Comparison of ENCODE assay signal across 8 mouse cellular contexts in genomic region chr15:79038853-79039252, GRCm38 (mm10). TPM values are rescaled to one million over a fixed set of nuclear protein-coding genes. Genes with fewer than 3 reads are reported as not detected.
DNase-seq lines count a peak whose midpoint lies in the region; ATAC-seq lines count a peak whose summit lies in the region.

No protein-coding gene starts in this region.

- no peak overlapping the region for H3K27ac ChIP-seq in forebrain, embryonic 15.5 days (replicated peaks)
- no peak overlapping the region for H3K27ac ChIP-seq in limb, embryonic 11.5 days (replicated peaks; ENCODE audit: low read depth, low read length)
- no peak overlapping the region for H3K27ac ChIP-seq in midbrain, embryonic 14.5 days (replicated peaks; ENCODE audit: low read depth, low read length)
- H3K27ac ChIP-seq in stomach, embryonic 14.5 days (ENCODE audit: low read length): no peak overlapping the region

- 20% methylated on average over 7 of the region's 7 CpGs for WGBS in forebrain, embryonic 15.5 days
- 17% methylated on average over 7 of the region's 7 CpGs for WGBS in limb, embryonic 11.5 days
- WGBS in midbrain, embryonic 14.5 days: 22% methylated on average over 7 of the region's 7 CpGs
- WGBS in stomach, embryonic 14.5 days: 22% methylated on average over 7 of the region's 7 CpGs

- no peak overlapping the region for H3K9ac ChIP-seq in forebrain, embryonic 15.5 days (replicated peaks)
- peak overlapping the region; percentile 7; the same call in 1 of the 2 replicates for H3K9ac ChIP-seq in limb, embryonic 11.5 days (ENCODE audit: low read length)
- H3K9ac ChIP-seq in midbrain, embryonic 14.5 days (replicated peaks; ENCODE audit: low read length): no peak overlapping the region
- H3K9ac ChIP-seq in stomach, embryonic 14.5 days (replicated peaks; ENCODE audit: low read depth, low read length): no peak overlapping the region

- H3K27me3 ChIP-seq in forebrain, embryonic 15.5 days: peaks cover 38% of the 10 kb centered on the region
- peaks cover 29% of the 10 kb centered on the region for H3K27me3 ChIP-seq in limb, embryonic 11.5 days (ENCODE audit: control insufficient read depth, insufficient read depth, low read length)
- H3K27me3 ChIP-seq in midbrain, embryonic 14.5 days (ENCODE audit: control insufficient read depth, insufficient read depth, low read length): peaks cover 30% of the 10 kb centered on the region
- peaks cover 12% of the 10 kb centered on the region for H3K27me3 ChIP-seq in stomach, embryonic 14.5 days (ENCODE audit: control insufficient read depth, insufficient read depth, low read length)

- no peak overlapping the region for H3K4me2 ChIP-seq in forebrain, embryonic 15.5 days (replicated peaks)
- no peak overlapping the region for H3K4me2 ChIP-seq in limb, embryonic 11.5 days (ENCODE audit: low read depth, severe bottlenecking)
- H3K4me2 ChIP-seq in midbrain, embryonic 14.5 days (ENCODE audit: low read length): no peak overlapping the region
- no peak overlapping the region for H3K4me2 ChIP-seq in stomach, embryonic 14.5 days (replicated peaks; ENCODE audit: low read depth, low read length)

- peak; percentile 73 to 76 for DNase-seq in heart, adult 18-20 months
- no peak for DNase-seq in heart, adult 8-10 months (ENCODE audit: low spot score)
- DNase-seq in c-Kit-negative CD71-positive TER-119-positive erythroid progenitor cells, embryonic 14.5 days (ENCODE audit: low read depth, low spot score): peak; percentile 54
- DNase-seq in limb, embryonic 11.5 days (ENCODE audit: low spot score): peak; percentile 78
- DNase-seq in midbrain, embryonic 14.5 days: peak; percentile 67

- peaks cover 20% of the 10 kb centered on the region for H3K4me1 ChIP-seq in forebrain, embryonic 15.5 days
- peaks cover 13% of the 10 kb centered on the region for H3K4me1 ChIP-seq in limb, embryonic 11.5 days (ENCODE audit: control insufficient read depth, insufficient read depth, low read length)
- no peaks in the 10 kb centered on the region; the same call in none of the 2 replicates for H3K4me1 ChIP-seq in midbrain, embryonic 14.5 days (ENCODE audit: control insufficient read depth, insufficient read depth, low read length)
- H3K4me1 ChIP-seq in stomach, embryonic 14.5 days (ENCODE audit: control insufficient read depth, insufficient read depth, low read length): peaks cover 20% of the 10 kb centered on the region; the same call in 1 of the 2 replicates

- no peak overlapping the region for H3K4me3 ChIP-seq in forebrain, embryonic 15.5 days
- no peak overlapping the region for H3K4me3 ChIP-seq in limb, embryonic 11.5 days (ENCODE audit: low read depth, low read length)
- H3K4me3 ChIP-seq in midbrain, embryonic 14.5 days (replicated peaks; ENCODE audit: low read depth, low read length): no peak overlapping the region
- H3K4me3 ChIP-seq in stomach, embryonic 14.5 days (ENCODE audit: low read depth, low read length): no peak overlapping the region

- H3K9me3 ChIP-seq in forebrain, embryonic 15.5 days: no peaks in the 10 kb centered on the region
- H3K9me3 ChIP-seq in limb, embryonic 11.5 days (ENCODE audit: control insufficient read depth, low read length): peaks cover 2% of the 10 kb centered on the region; the same call in 1 of the 2 replicates
- H3K9me3 ChIP-seq in midbrain, embryonic 14.5 days (ENCODE audit: control insufficient read depth, low read length): no peaks in the 10 kb centered on the region
- no peaks in the 10 kb centered on the region for H3K9me3 ChIP-seq in stomach, embryonic 14.5 days (ENCODE audit: control insufficient read depth, low read depth, low read length)

- ATAC-seq in forebrain, embryonic 15.5 days (replicated peaks): peak; percentile 47
- peak; percentile 87 for ATAC-seq in inflammation-experienced regulatory T-cells, adult 6 months
- no peak; the same call in 1 of the 2 replicates for ATAC-seq in limb, embryonic 11.5 days (ENCODE audit: insufficient number of reproducible peaks, low FRiP score, low TSS enrichment, low read depth)
- no peak for ATAC-seq in midbrain, embryonic 14.5 days (ENCODE audit: low FRiP score, low TSS enrichment)
- peak; percentile 70; the same call in 1 of the 2 replicates for ATAC-seq in stomach, embryonic 14.5 days (ENCODE audit: insufficient number of reproducible peaks, insufficient read depth, low FRiP score, low read depth)

- H3K36me3 ChIP-seq in forebrain, embryonic 15.5 days: 0 out of 2 replicates have a peak, but pooled peaks cover 5% of the 10 kb centered on the region
- no peaks in the 10 kb centered on the region for H3K36me3 ChIP-seq in limb, embryonic 11.5 days (ENCODE audit: control insufficient read depth, insufficient read depth, low read length)
- H3K36me3 ChIP-seq in midbrain, embryonic 14.5 days (ENCODE audit: control insufficient read depth, insufficient read depth, low read length): peaks cover 2% of the 10 kb centered on the region; the same call in 1 of the 2 replicates
- peaks cover 26% of the 10 kb centered on the region for H3K36me3 ChIP-seq in stomach, embryonic 14.5 days (ENCODE audit: control insufficient read depth, insufficient read depth, low read length)

RNA-seq across cellular contexts. Expression of gene Galr3, which starts 2.8 kb away (rescaled TPM):
- not detected for total RNA-seq in heart, adult 18-20 months (2021)
- total RNA-seq in heart, adult 8-10 months (2022): not detected
- polyA plus RNA-seq in forebrain, embryonic 15.5 days (2015; fragmentation: Nextera tagmentation; extraction: Ambion mirVana): not detected in 2 replicates
- not detected for polyA plus RNA-seq in inflammation-experienced regulatory T-cells, adult 6 months (2017; shearing (Covaris generic))
- not detected in 2 replicates for polyA plus RNA-seq in limb, embryonic 11.5 days (2014; fragmentation: Nextera tagmentation; extraction: Ambion mirVana)
- polyA plus RNA-seq in midbrain, embryonic 14.5 days (2014; fragmentation: Nextera tagmentation; extraction: Ambion mirVana): not detected in 2 replicates
- 0.30 and 0.39 TPM in 2 replicates for polyA plus RNA-seq in stomach, embryonic 14.5 days (2014; fragmentation: Nextera tagmentation; extraction: Ambion mirVana)

RNA-seq across cellular contexts. Expression of gene H1f0, which starts 10.6 kb away (rescaled TPM):
- 10 to 100 TPM; 62.5 to 70.0 TPM for total RNA-seq in heart, adult 18-20 months (2021)
- 10 to 100 TPM; 64.1 to 92.7 (median 77.5) TPM for total RNA-seq in heart, adult 8-10 months (2022)
- 470 and 489 TPM in 2 replicates for polyA plus RNA-seq in forebrain, embryonic 15.5 days (2015; fragmentation: Nextera tagmentation; extraction: Ambion mirVana)
- polyA plus RNA-seq in inflammation-experienced regulatory T-cells, adult 6 months (2017; shearing (Covaris generic)): 10 to 100 TPM; 31.0 to 52.3 (median 36.9) TPM
- polyA plus RNA-seq in limb, embryonic 11.5 days (2014; fragmentation: Nextera tagmentation; extraction: Ambion mirVana): 271 and 369 TPM in 2 replicates
- polyA plus RNA-seq in midbrain, embryonic 14.5 days (2014; fragmentation: Nextera tagmentation; extraction: Ambion mirVana): 94.4 and 154 TPM in 2 replicates
- 160 and 175 TPM in 2 replicates for polyA plus RNA-seq in stomach, embryonic 14.5 days (2014; fragmentation: Nextera tagmentation; extraction: Ambion mirVana)

RNA-seq across cellular contexts. Expression of gene Ankrd54, which starts 23.8 kb away (rescaled TPM):
- total RNA-seq in heart, adult 18-20 months (2021): 1 to 10 TPM; 7.2 to 8.6 TPM
- 1 to 10 TPM; 6.3 to 8.0 (median 7.6) TPM for total RNA-seq in heart, adult 8-10 months (2022)
- polyA plus RNA-seq in forebrain, embryonic 15.5 days (2015; fragmentation: Nextera tagmentation; extraction: Ambion mirVana): 61.6 and 65.5 TPM in 2 replicates
- 10 to 100 TPM in 1 of 3 experiments, 1 to 10 TPM in 2; 5.5 to 10.8 (median 9.2) TPM for polyA plus RNA-seq in inflammation-experienced regulatory T-cells, adult 6 months (2017; shearing (Covaris generic))
- 56.7 and 63.2 TPM in 2 replicates for polyA plus RNA-seq in limb, embryonic 11.5 days (2014; fragmentation: Nextera tagmentation; extraction: Ambion mirVana)
- 50.2 and 52.6 TPM in 2 replicates for polyA plus RNA-seq in midbrain, embryonic 14.5 days (2014; fragmentation: Nextera tagmentation; extraction: Ambion mirVana)
- 42.7 and 44.1 TPM in 2 replicates for polyA plus RNA-seq in stomach, embryonic 14.5 days (2014; fragmentation: Nextera tagmentation; extraction: Ambion mirVana)

RNA-seq across cellular contexts. Expression of gene Eif3l, which starts 36.1 kb away (rescaled TPM):
- total RNA-seq in heart, adult 18-20 months (2021): 10 to 100 TPM; 70.4 to 73.8 TPM
- total RNA-seq in heart, adult 8-10 months (2022): 10 to 100 TPM; 70.2 to 76.0 (median 74.9) TPM
- polyA plus RNA-seq in forebrain, embryonic 15.5 days (2015; fragmentation: Nextera tagmentation; extraction: Ambion mirVana): 192 and 195 TPM in 2 replicates
- 100 to 1,000 TPM; 224 to 286 (median 240) TPM for polyA plus RNA-seq in inflammation-experienced regulatory T-cells, adult 6 months (2017; shearing (Covaris generic))
- polyA plus RNA-seq in limb, embryonic 11.5 days (2014; fragmentation: Nextera tagmentation; extraction: Ambion mirVana): 275 and 280 TPM in 2 replicates
- polyA plus RNA-seq in midbrain, embryonic 14.5 days (2014; fragmentation: Nextera tagmentation; extraction: Ambion mirVana): 141 and 182 TPM in 2 replicates
- polyA plus RNA-seq in stomach, embryonic 14.5 days (2014; fragmentation: Nextera tagmentation; extraction: Ambion mirVana): 218 and 224 TPM in 2 replicates

Comparison
In these comparisons a context has a peak if more than half of its experiments do, and no peak if none do; other contexts are left out.
1. ATAC-seq: peak in forebrain, embryonic 15.5 days (single experiment), inflammation-experienced regulatory T-cells, adult 6 months (single experiment) and stomach, embryonic 14.5 days (single experiment); none in limb, embryonic 11.5 days (single experiment) and midbrain, embryonic 14.5 days (single experiment).